Mouse (Mus musculus) myocyte (in vitro differentiated cells): ENCODE data around the gene Entpd5. TPM values are rescaled to one million over a fixed set of nuclear protein-coding genes. Genes with fewer than 3 reads are reported as not detected.

Experiments
- H3K27me3 ChIP-seq: one replicate; pipeline ENCODE4 v1.6.1; 2011; ENCODE audit not compliant: control insufficient read depth, insufficient read depth, insufficient read length
- H3K36me3 ChIP-seq: one replicate; pipeline ENCODE4 v1.6.1; 2011; ENCODE audit not compliant: control insufficient read depth, insufficient read depth
- H3K4me2 ChIP-seq: one replicate; pipeline ENCODE4 v1.6.1; 2011; ENCODE audit warnings: low read depth, control low read depth
- H3K4me3 ChIP-seq: one replicate; pipeline ENCODE4 v1.5.1; 2011; ENCODE audit warnings: mild to moderate bottlenecking, control low read depth, moderate library complexity
- H3K79me2 ChIP-seq: one replicate; pipeline ENCODE4 v1.6.1; 2011; ENCODE audit not compliant: control insufficient read depth, insufficient read depth
- H3ac ChIP-seq: one replicate; pipeline ENCODE4 v1.6.1; 2011; ENCODE audit not compliant: control insufficient read depth, insufficient read length
- CEBPB ChIP-seq: IDR thresholded peaks from 2 replicates; pipeline ENCODE4 v1.6.1; 2011; ENCODE audit warnings: mild to moderate bottlenecking, moderate library complexity; ENCODE audit not compliant: poor library complexity, insufficient read depth, severe bottlenecking
- E2F4 ChIP-seq: IDR thresholded peaks from one replicate; pipeline ENCODE4 v1.6.1; 2011; ENCODE audit warnings: mild to moderate bottlenecking, control low read depth, moderate library complexity; ENCODE audit not compliant: insufficient read depth
- MAX ChIP-seq: IDR thresholded peaks from one replicate; pipeline ENCODE4 v1.6.1; 2011; ENCODE audit warnings: low read depth, mild to moderate bottlenecking, control low read depth
- MYOD1 ChIP-seq, 3 experiments: IDR thresholded peaks; one replicate each; pipeline ENCODE4 v1.6.1; 2011; ENCODE audit warnings: control low read depth in 2 of 3, low read depth in 2 of 3, mild to moderate bottlenecking in 2 of 3, moderate library complexity in 1 of 3; ENCODE audit not compliant: insufficient read length in 2 of 3, control insufficient read depth in 1 of 3
- MYOG ChIP-seq, 3 experiments: IDR thresholded peaks; one replicate each; pipeline ENCODE4 v1.6.1; 2011; ENCODE audit warnings: control low read depth in 2 of 3, low read depth in 2 of 3, mild to moderate bottlenecking in 2 of 3; ENCODE audit not compliant: insufficient read length in 2 of 3, control insufficient read depth in 1 of 3, insufficient read depth in 1 of 3
- POLR2A ChIP-seq: IDR thresholded peaks from one replicate; pipeline ENCODE4 v1.6.1; 2011; ENCODE audit warnings: low read depth, mild to moderate bottlenecking, control low read depth, moderate library complexity; ENCODE audit not compliant: insufficient read length
- POLR2AphosphoS2 ChIP-seq: IDR thresholded peaks from one replicate; pipeline ENCODE4 v1.6.1; 2011; ENCODE audit warnings: low read depth, control low read depth; ENCODE audit not compliant: insufficient read length
- REST ChIP-seq: IDR thresholded peaks from one replicate; pipeline ENCODE4 v1.6.1; 2011; ENCODE audit warnings: mild to moderate bottlenecking, control low read depth, moderate library complexity; ENCODE audit not compliant: insufficient read depth, insufficient read length
- SRF ChIP-seq: IDR thresholded peaks from one replicate; pipeline ENCODE4 v1.6.1; 2011; ENCODE audit warnings: low read depth; ENCODE audit not compliant: control insufficient read depth, insufficient read length
- TCF12 ChIP-seq: IDR thresholded peaks from one replicate; pipeline ENCODE4 v1.6.1; 2011; ENCODE audit warnings: mild to moderate bottlenecking, control low read depth; ENCODE audit not compliant: poor library complexity, insufficient read depth, severe bottlenecking
- TCF3 ChIP-seq: IDR thresholded peaks from one replicate; pipeline ENCODE4 v1.6.1; 2011; ENCODE audit warnings: low read depth, control low read depth; ENCODE audit not compliant: insufficient read length
- USF1 ChIP-seq: IDR thresholded peaks from one replicate; pipeline ENCODE4 v1.6.1; 2011; ENCODE audit warnings: low read depth, mild to moderate bottlenecking, control low read depth, moderate library complexity
- polyA plus RNA-seq: library from polyadenylated mRNA; unstranded; fragments of >200 nt; fragmentation: generic; extraction: Trizol; gene quantifications from one replicate; pipeline ENCODE4 v1.2.1, GENCODE M21; 2012; ENCODE audit warnings: missing spikeins

The Entpd5 gene
- polyA plus RNA-seq, 1 experiment = 6.3 TPM

- H3K27me3 ChIP-seq = no peaks in the 10 kb centered on the region
- H3K4me2 ChIP-seq = peak overlapping the region; percentile 99
- H3K4me3 ChIP-seq = peak overlapping the region; percentile 58
- peak overlapping the region; percentile 65 for H3ac ChIP-seq
- no peaks in the 10 kb centered on the region for H3K79me2 ChIP-seq
- no peaks in the 10 kb centered on the region for H3K36me3 ChIP-seq
- TF ChIP-seq MYOG (IDR thresholded peaks at IDR 0.05; ENCODE audit: control insufficient read depth in 1 of 3, insufficient read depth in 1 of 3, insufficient read length in 2 of 3, low read depth in 2 of 3) = peak in 1 of 3 experiments; percentile 1
- no peak for TF ChIP-seq MAX
- TF ChIP-seq CEBPB = peak; percentile 64; the same call in 1 of the 2 replicates
Observed at GRCm38 (mm10) chr12:84407874-84408818, 683 bp downstream of the Entpd5 start.

GRCm38 (mm10) chr12:84407259-84407658, 1.6 kb downstream of the Entpd5 start:
- TF ChIP-seq TCF12 = no peak
- TF ChIP-seq MYOG (IDR thresholded peaks at IDR 0.05; ENCODE audit: control insufficient read depth in 1 of 3, insufficient read depth in 1 of 3, insufficient read length in 2 of 3, low read depth in 2 of 3) = no peak
- TF ChIP-seq POLR2AphosphoS2 = no peak
- TF ChIP-seq MYOD1 (IDR thresholded peaks at IDR 0.05; ENCODE audit: control insufficient read depth in 1 of 3, insufficient read length in 2 of 3, low read depth in 2 of 3) = no peak
- TF ChIP-seq REST = no peak
- TF ChIP-seq USF1 = no peak
- no peak for TF ChIP-seq MAX
- no peak for TF ChIP-seq TCF3
- TF ChIP-seq POLR2A = no peak
- no peak for TF ChIP-seq SRF
- no peak for TF ChIP-seq CEBPB
- TF ChIP-seq E2F4 = no peak
- Histone ChIP-seq H3K79me2 (no peaks in the 10 kb centered on the region), H3ac (no peak overlapping the region), H3K36me3 (no peaks in the 10 kb centered on the region), H3K27me3 (no peaks in the 10 kb centered on the region), H3K4me2 (no peak overlapping the region), H3K4me3 (peak overlapping the region; percentile 58)

GRCm38 (mm10) chr12:84404541-84404940, 4.3 kb downstream of the Entpd5 start:
- H3K79me2 ChIP-seq = no peaks in the 10 kb centered on the region
- no peak for TF ChIP-seq E2F4
- TF ChIP-seq CEBPB = no peak
- TF ChIP-seq POLR2AphosphoS2 = no peak
- no peak for TF ChIP-seq TCF3
- no peak for TF ChIP-seq REST
- TF ChIP-seq MAX = no peak
- no peak for TF ChIP-seq MYOD1 (IDR thresholded peaks at IDR 0.05; ENCODE audit: control insufficient read depth in 1 of 3, insufficient read length in 2 of 3, low read depth in 2 of 3)
- no peak for TF ChIP-seq SRF
- TF ChIP-seq POLR2A = no peak
- TF ChIP-seq TCF12 = no peak
- no peak for TF ChIP-seq MYOG (IDR thresholded peaks at IDR 0.05; ENCODE audit: control insufficient read depth in 1 of 3, insufficient read depth in 1 of 3, insufficient read length in 2 of 3, low read depth in 2 of 3)
- no peak for TF ChIP-seq USF1
- H3K4me2 ChIP-seq = no peak overlapping the region
- H3K4me3 ChIP-seq = no peak overlapping the region
- no peak overlapping the region for H3ac ChIP-seq
- H3K27me3 ChIP-seq = no peaks in the 10 kb centered on the region
- H3K36me3 ChIP-seq = no peaks in the 10 kb centered on the region

- no peak for TF ChIP-seq MYOG (IDR thresholded peaks at IDR 0.05; ENCODE audit: control insufficient read depth in 1 of 3, insufficient read depth in 1 of 3, insufficient read length in 2 of 3, low read depth in 2 of 3)
- TF ChIP-seq SRF = no peak
- no peak for TF ChIP-seq TCF3
- TF ChIP-seq REST = no peak
- TF ChIP-seq USF1 = no peak
- no peak for TF ChIP-seq E2F4
- TF ChIP-seq CEBPB = no peak
- TF ChIP-seq TCF12 = no peak
- no peak for TF ChIP-seq POLR2AphosphoS2
- no peak for TF ChIP-seq MAX
- no peak overlapping the region for H3ac ChIP-seq
- no peak overlapping the region for H3K4me3 ChIP-seq
- no peaks in the 10 kb centered on the region for H3K27me3 ChIP-seq
- H3K4me2 ChIP-seq = no peak overlapping the region
- H3K79me2 ChIP-seq = no peaks in the 10 kb centered on the region
- H3K36me3 ChIP-seq = no peaks in the 10 kb centered on the region
Observed at GRCm38 (mm10) chr12:84402923-84403322, 5.9 kb downstream of the Entpd5 start.
